Comparison of ENCODE assay signal across 1 mouse cellular context in genomic region chr7:109984608-109985007, GRCm38 (mm10).
TF ChIP-seq lines count a peak whose summit lies in the region.

No protein-coding gene starts in this region.

TF ChIP-seq in MEL, 35 proteins besides CTCF, POLR2A, EP300 and RAD21:
- peak; percentile 66 for TF ChIP-seq TBP (IDR thresholded peaks at IDR 0.05; ENCODE audit: low read depth, low read length)
